Mouse (Mus musculus) urinary bladder, adult 18-20 months (tissue): ENCODE data around the gene Tmod1.

Experiments used
- DNase-seq, 2 experiments: peaks; one replicate each; pipeline ENCODE4 v3.0.0; 2022; ENCODE audit warnings: low spot score in 2 of 2, mixed read lengths in 2 of 2

Tmod1 gene

GRCm38 (mm10) chr4:46053323-46054107 lies 14.8 kb downstream of the Tmod1 start:
- no peak for DNase-seq

- DNase-seq: no peak
These were observed 17.4 kb downstream of the Tmod1 start for GRCm38 (mm10) chr4:46056163-46056562.

GRCm38 (mm10) chr4:46061259-46061962 lies 22.7 kb downstream of the Tmod1 start:
- no peak for DNase-seq

GRCm38 (mm10) chr4:46063841-46064240 lies 25.1 kb downstream of the Tmod1 start:
- no peak for DNase-seq

- DNase-seq: no peak
These were observed 25.5 kb downstream of the Tmod1 start for GRCm38 (mm10) chr4:46064263-46064662.

GRCm38 (mm10) chr4:46064961-46065360 lies 26.2 kb downstream of the Tmod1 start:
- no peak for DNase-seq

GRCm38 (mm10) chr4:46065695-46066340 lies 27.1 kb downstream of the Tmod1 start:
- no peak for DNase-seq

GRCm38 (mm10) chr4:46068060-46068459 lies 29.3 kb downstream of the Tmod1 start:
- no peak for DNase-seq

GRCm38 (mm10) chr4:46068573-46068972 lies 29.8 kb downstream of the Tmod1 start:
- DNase-seq: no peak

- no peak for DNase-seq
These were observed 31.2 kb downstream of the Tmod1 start for GRCm38 (mm10) chr4:46069851-46070482.

- no peak for DNase-seq
These were observed 33.9 kb downstream of the Tmod1 start for GRCm38 (mm10) chr4:46072631-46073030.

- DNase-seq: no peak
These were observed 35.0 kb downstream of the Tmod1 start for GRCm38 (mm10) chr4:46073736-46074135.

GRCm38 (mm10) chr4:46075664-46076063 lies 36.9 kb downstream of the Tmod1 start:
- DNase-seq: no peak

GRCm38 (mm10) chr4:46076892-46077291 lies 38.2 kb downstream of the Tmod1 start:
- no peak for DNase-seq

GRCm38 (mm10) chr4:46080261-46080660 lies 41.5 kb downstream of the Tmod1 start:
- no peak for DNase-seq

GRCm38 (mm10) chr4:46082555-46082954 lies 43.8 kb downstream of the Tmod1 start:
- no peak for DNase-seq

- DNase-seq: no peak
These were observed 45.9 kb downstream of the Tmod1 start for GRCm38 (mm10) chr4:46084416-46085172.

GRCm38 (mm10) chr4:46085223-46085811 lies 46.6 kb downstream of the Tmod1 start:
- no peak for DNase-seq

GRCm38 (mm10) chr4:46086718-46087426 lies 48.1 kb downstream of the Tmod1 start:
- DNase-seq: no peak

- no peak for DNase-seq
These were observed 48.7 kb downstream of the Tmod1 start for GRCm38 (mm10) chr4:46087427-46087771.
